Mouse (Mus musculus): Measurements from ENCODE around the gene Gm14410.
"Not testable (repeated sequence)": the region's sequence is repeated elsewhere in the genome, so short reads cannot be mapped to it uniquely, and the experiment has no call there.

Gene Gm14410

DNA sequence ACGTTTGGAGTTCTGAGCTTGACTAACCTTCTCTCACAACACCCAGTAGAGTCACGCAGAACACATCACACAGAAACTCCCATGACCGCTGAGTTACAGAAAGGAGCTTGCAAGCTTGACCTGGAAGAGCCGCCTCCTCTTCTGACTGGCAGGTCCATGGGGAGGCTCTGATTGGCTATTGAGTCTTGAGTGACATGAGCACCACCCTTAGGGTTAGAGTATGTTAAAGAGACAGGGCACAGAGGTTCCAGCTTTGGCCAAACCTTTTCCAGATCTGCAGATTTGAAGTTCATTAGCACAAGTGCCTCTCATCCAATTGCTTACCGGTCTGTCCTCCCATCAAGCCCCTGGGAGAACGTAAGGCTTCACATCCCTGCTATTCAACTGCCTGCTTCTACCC is at the start of gene Gm14410:
TSS of gene Gm14410 (minus strand) at position 81 of the 400 bp plus-strand sequence.
- DNase-seq (ENCODE audit: low spot score in 2 of 2), result peak; percentile 86 to 92

DNA sequence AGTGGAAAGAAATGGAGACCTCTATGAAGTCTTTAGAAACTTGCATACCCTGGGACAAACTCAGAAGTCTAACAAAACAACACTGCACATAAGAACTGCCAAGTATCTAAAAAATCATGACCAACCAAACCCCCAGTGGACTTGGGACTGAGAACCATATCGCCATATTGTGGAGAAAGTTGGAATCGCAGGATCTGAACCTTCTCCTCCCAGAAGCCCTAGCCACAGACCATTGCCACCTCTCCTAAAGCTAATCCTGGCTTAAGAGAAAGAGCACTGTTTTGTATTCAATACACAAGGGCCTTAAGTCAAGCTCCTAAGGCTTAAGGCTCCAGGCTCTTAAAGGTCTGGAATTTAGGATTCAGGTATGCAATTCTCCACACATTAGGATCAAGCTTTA is 41.2 kb upstream of the Gm14410 start:
- DNase-seq (ENCODE audit: low spot score in 2 of 2), result not testable (repeated sequence)

DNA sequence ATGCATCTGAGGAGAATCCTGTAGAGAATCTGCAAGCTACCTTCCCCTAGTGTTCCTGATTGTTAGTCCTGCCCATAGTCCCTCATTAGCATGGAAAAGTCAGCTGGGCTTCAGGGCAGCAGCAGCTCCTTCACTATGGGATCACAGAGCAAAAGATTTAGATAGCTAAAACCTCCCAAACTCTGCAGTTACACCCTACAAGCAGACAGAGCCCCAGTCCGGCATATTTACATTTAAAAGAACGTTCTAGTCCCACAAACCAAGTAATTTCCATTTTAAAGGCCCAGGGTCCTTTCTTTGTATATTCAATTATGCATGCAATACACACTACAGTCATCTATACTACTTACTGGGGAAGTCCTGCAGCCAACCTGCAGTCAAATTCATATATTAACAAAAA is 24.2 kb upstream of the Gm14410 start:
- not testable (repeated sequence) for DNase-seq (ENCODE audit: low spot score in 2 of 2)

DNA sequence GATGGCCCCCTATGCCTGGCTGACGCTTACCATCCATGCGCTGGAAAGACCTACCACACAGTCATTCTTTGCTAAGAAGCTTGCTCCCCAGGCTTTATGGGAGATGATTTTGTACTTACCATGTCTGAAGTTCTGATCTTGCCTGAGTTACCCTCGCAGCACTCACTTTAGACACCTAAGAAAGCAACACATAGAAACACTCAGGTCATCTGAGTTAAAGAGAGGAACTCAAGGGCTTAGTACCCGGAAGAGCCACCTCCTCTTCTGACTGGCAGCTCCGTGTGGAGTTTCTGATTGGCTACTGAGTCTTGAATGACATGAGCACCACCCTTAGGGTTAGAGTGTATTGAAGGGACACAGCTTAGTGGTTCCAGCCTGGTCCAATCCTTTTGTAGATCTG is 33.5 kb downstream of the Gm14410 start:
- DNase-seq (ENCODE audit: low spot score in 2 of 2), result not testable (repeated sequence)

Measured in left cerebral cortex, adult 9 months (tissue).